Mouse (Mus musculus): ENCODE results near the gene Cemip.

GRCm38 (mm10) chr7:83896077-83896740 is 190.1 kb downstream of the Cemip start:
- TF ChIP-seq CTCF (IDR thresholded peaks at IDR 0.05; ENCODE audit: borderline replicate concordance, control insufficient read depth, extremely low read depth, insufficient read depth, low read length, poor library complexity) (no peak), POLR2A (IDR thresholded peaks at IDR 0.05; ENCODE audit: control insufficient read depth, extremely low read depth, insufficient read depth, low read length, poor library complexity) (no peak)

All from thymus, adult 2 months (tissue).